Mouse (Mus musculus) thymus, postnatal 25 days (tissue): ENCODE measurements around the gene Glod4.

Experiments
- DNase-seq: peaks from one replicate; pipeline ENCODE4 v3.0.0; 2022

Glod4 gene

DNA sequence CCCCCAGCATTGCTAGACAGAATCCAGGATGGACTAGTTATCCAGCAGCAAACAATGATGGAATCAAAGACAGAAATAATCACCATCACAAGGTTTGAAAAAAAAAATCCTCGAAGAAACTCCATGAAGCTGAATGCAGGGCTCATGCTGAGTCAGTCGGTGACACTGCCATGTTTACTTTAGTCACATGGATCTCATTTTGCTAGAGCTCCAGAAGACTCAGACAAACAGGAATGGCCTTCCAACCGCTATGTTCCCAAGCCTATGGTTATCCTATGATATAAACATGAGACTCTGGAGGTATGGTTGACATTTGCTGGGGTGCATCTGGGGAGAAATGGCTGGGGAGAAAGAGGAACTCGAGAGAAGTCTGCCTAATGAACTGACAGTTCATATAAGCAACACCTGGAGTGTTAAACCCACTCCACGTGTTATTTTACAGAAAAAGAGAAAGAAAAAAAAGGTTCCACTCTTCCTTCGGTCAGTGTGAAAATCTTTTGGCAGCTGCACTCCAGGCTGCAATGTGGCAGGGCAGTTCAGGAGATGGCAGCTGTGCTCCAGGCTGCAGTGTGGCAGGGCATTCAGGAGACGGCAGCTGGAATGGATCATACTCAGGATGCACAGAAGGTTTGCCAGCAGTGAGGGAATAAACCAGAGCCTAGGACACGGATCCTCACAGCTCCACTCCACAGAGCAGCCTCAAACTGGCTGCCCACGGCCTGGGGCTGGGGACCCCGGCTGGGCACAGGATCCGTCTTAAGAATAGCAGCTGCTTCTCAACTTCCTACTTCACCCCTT lies 169.0 kb downstream of the Glod4 start:
- DNase-seq, result no peak
